Mouse (Mus musculus) bone marrow, adult 2 months (tissue): Measurements from ENCODE around the gene Bcas1.

Experiments used
- CTCF ChIP-seq: fragments of 200-500 bp; IDR thresholded peaks from 2 replicates; pipeline ENCODE4 v1.5.1; 2011; ENCODE audit warnings: low read length, control low read depth; ENCODE audit not compliant: control insufficient read depth, insufficient read depth
- POLR2A ChIP-seq: fragments of 200-500 bp; IDR thresholded peaks from 2 replicates; pipeline ENCODE4 v1.6.1; 2011; ENCODE audit warnings: low read depth, mild to moderate bottlenecking, control low read depth, low read length, borderline replicate concordance; ENCODE audit not compliant: control insufficient read depth

- TF ChIP-seq CTCF (no peak), POLR2A (no peak)
Measured at GRCm38 (mm10) chr2:170329921-170330320, 97.7 kb downstream of the Bcas1 start.
